Mouse (Mus musculus): ENCODE results near the gene Abhd4. TPM values are rescaled to one million over a fixed set of nuclear protein-coding genes. Genes with fewer than 3 reads are reported as not detected.

Gene Abhd4
- polyA plus RNA-seq, 1 experiment: 75.8 TPM

DNA sequence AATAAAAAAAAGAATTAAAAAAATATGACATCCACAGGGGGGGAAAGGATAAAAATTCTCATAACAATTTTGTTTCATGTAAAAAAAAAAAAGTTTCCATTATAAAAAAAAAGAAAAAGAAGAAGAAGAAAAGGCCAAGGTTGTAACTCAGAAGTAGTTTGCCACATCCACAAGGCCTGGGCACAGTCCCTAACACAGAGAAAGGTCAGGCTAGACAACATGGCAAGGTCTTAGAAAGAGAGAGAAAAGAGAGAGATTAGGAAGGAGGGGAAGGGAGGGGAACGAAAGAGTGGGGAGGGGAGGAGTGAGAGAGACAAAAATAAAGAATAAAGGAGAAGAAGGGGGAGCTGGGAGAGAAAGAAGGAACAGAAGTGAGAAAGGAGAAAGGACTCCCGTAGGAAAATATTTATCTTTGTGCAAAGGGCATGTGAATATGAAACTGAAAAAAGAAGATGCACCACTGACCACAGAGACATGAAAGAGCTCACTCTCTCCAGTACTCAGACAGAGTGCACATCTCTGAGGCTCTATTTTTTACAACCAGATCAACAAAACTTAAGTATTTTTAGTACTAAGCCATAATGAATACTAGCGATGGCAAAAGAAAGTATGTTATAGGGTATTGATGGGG is 18.1 kb downstream of the Abhd4 start:
- whole genome bisulfite sequencing: 66% methylated on average over 3 of the region's 3 CpGs
- no peak for DNase-seq
- Histone ChIP-seq H3K4me1 (ENCODE audit: control insufficient read depth, insufficient read depth, low read length) (no peaks in the 10 kb centered on the region), H3K27me3 (replicated peaks; ENCODE audit: control insufficient read depth, insufficient read depth, low read length) (no peaks in the 10 kb centered on the region), H3K4me3 (ENCODE audit: insufficient read depth, low read depth, low read length) (no peak overlapping the region), H3K27ac (ENCODE audit: insufficient read depth, low read depth, low read length) (no peak overlapping the region), H3K36me3 (ENCODE audit: control insufficient read depth, insufficient read depth, low read length) (no peaks in the 10 kb centered on the region; the same call in 1 of the 2 replicates)
- no peak for TF ChIP-seq CTCF (conservative IDR thresholded peaks at IDR 0.05; ENCODE audit: insufficient read depth, insufficient read length, low read depth, low read length)
- TF ChIP-seq POLR2A (IDR thresholded peaks at IDR 0.05; ENCODE audit: low read depth, low read length): no peak

DNA sequence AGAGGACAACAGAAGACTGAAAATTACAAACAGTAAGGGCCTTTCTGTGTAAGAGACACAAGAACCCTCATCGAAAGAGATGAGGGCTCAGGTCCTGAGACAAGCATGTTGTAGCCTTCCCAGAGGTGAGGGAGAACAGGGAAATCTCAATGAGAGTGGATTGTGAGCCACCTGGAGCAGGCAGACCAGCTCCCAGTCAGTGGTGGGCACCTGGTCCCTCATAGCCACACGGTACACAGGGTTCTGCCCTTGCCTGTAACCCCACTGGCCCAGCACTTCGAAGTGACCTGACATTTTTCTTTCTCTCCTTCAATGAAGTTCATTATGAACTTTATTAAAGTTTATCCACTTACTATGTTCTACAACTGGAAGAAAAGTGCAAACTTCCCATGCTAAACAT is 18.7 kb downstream of the Abhd4 start:
- 93% methylated on average over 3 of the region's 3 CpGs for WGBS
- no peak for TF ChIP-seq CTCF (conservative IDR thresholded peaks at IDR 0.05; ENCODE audit: insufficient read depth, insufficient read length, low read depth, low read length)
- no peak for TF ChIP-seq POLR2A (IDR thresholded peaks at IDR 0.05; ENCODE audit: low read depth, low read length)
- Histone ChIP-seq H3K27ac (ENCODE audit: insufficient read depth, low read depth, low read length) (no peak overlapping the region), H3K27me3 (replicated peaks; ENCODE audit: control insufficient read depth, insufficient read depth, low read length) (no peaks in the 10 kb centered on the region), H3K4me3 (ENCODE audit: insufficient read depth, low read depth, low read length) (no peak overlapping the region), H3K36me3 (ENCODE audit: control insufficient read depth, insufficient read depth, low read length) (no peaks in the 10 kb centered on the region; the same call in 1 of the 2 replicates), H3K4me1 (ENCODE audit: control insufficient read depth, insufficient read depth, low read length) (no peaks in the 10 kb centered on the region)
- no peak for DNase-seq

- no peak for DNase-seq
- Histone ChIP-seq H3K4me3 (ENCODE audit: insufficient read depth, low read depth, low read length) (no peak overlapping the region), H3K4me1 (ENCODE audit: control insufficient read depth, insufficient read depth, low read length) (no peaks in the 10 kb centered on the region), H3K27me3 (replicated peaks; ENCODE audit: control insufficient read depth, insufficient read depth, low read length) (no peaks in the 10 kb centered on the region), H3K27ac (ENCODE audit: insufficient read depth, low read depth, low read length) (no peak overlapping the region), H3K36me3 (ENCODE audit: control insufficient read depth, insufficient read depth, low read length) (no peaks in the 10 kb centered on the region)
- TF ChIP-seq POLR2A (IDR thresholded peaks at IDR 0.05; ENCODE audit: low read depth, low read length): no peak
- no peak for TF ChIP-seq CTCF (conservative IDR thresholded peaks at IDR 0.05; ENCODE audit: insufficient read depth, insufficient read length, low read depth, low read length)
- 96% methylated on average over 2 of the region's 2 CpGs for WGBS
Measured at GRCm38 (mm10) chr14:54276446-54276845, 22.5 kb downstream of the Abhd4 start.

- Histone ChIP-seq H3K36me3 (ENCODE audit: control insufficient read depth, insufficient read depth, low read length) (no peaks in the 10 kb centered on the region), H3K4me3 (ENCODE audit: insufficient read depth, low read depth, low read length) (no peak within 1 kb of the TSS), H3K4me1 (ENCODE audit: control insufficient read depth, insufficient read depth, low read length) (no peaks in the 10 kb centered on the region), H3K27ac (ENCODE audit: insufficient read depth, low read depth, low read length) (no peak within 1 kb of the TSS), H3K27me3 (replicated peaks; ENCODE audit: control insufficient read depth, insufficient read depth, low read length) (no peaks in the 10 kb centered on the region)
- TF ChIP-seq POLR2A (IDR thresholded peaks at IDR 0.05; ENCODE audit: low read depth, low read length): no peak
- TF ChIP-seq CTCF (conservative IDR thresholded peaks at IDR 0.05; ENCODE audit: insufficient read depth, insufficient read length, low read depth, low read length): no peak
- no peak for DNase-seq
- WGBS: 82% methylated on average over 1 of the region's 1 CpGs
Measured at GRCm38 (mm10) chr14:54284839-54285238, 30.9 kb downstream of the Abhd4 start, which contains the start of gene Olfr49. Gene Olfr49, minus strand, starts transcription at chr14:54284939.

- WGBS: 68% methylated on average over 5 of the region's 5 CpGs
- Histone ChIP-seq H3K27me3 (replicated peaks; ENCODE audit: control insufficient read depth, insufficient read depth, low read length) (no peaks in the 10 kb centered on the region), H3K36me3 (ENCODE audit: control insufficient read depth, insufficient read depth, low read length) (no peaks in the 10 kb centered on the region), H3K4me1 (ENCODE audit: control insufficient read depth, insufficient read depth, low read length) (peaks cover 3% of the 10 kb centered on the region; the same call in 1 of the 2 replicates), H3K27ac (ENCODE audit: insufficient read depth, low read depth, low read length) (no peak overlapping the region), H3K4me3 (ENCODE audit: insufficient read depth, low read depth, low read length) (no peak overlapping the region)
- peak; percentile 1 for DNase-seq
- no peak for TF ChIP-seq CTCF (conservative IDR thresholded peaks at IDR 0.05; ENCODE audit: insufficient read depth, insufficient read length, low read depth, low read length)
- no peak for TF ChIP-seq POLR2A (IDR thresholded peaks at IDR 0.05; ENCODE audit: low read depth, low read length)
Measured at GRCm38 (mm10) chr14:54300136-54300535, 46.1 kb downstream of the Abhd4 start.

- no peak overlapping the region for H3K27ac ChIP-seq (ENCODE audit: insufficient read depth, low read depth, low read length)
- H3K4me1 ChIP-seq (ENCODE audit: control insufficient read depth, insufficient read depth, low read length): peaks cover 3% of the 10 kb centered on the region; the same call in 1 of the 2 replicates
- no peak overlapping the region for H3K4me3 ChIP-seq (ENCODE audit: insufficient read depth, low read depth, low read length)
- H3K36me3 ChIP-seq (ENCODE audit: control insufficient read depth, insufficient read depth, low read length): no peaks in the 10 kb centered on the region
- WGBS: 79% methylated on average over 3 of the region's 3 CpGs
- H3K27me3 ChIP-seq (replicated peaks; ENCODE audit: control insufficient read depth, insufficient read depth, low read length): no peaks in the 10 kb centered on the region
- TF ChIP-seq CTCF (conservative IDR thresholded peaks at IDR 0.05; ENCODE audit: insufficient read depth, insufficient read length, low read depth, low read length): no peak
- no peak for TF ChIP-seq POLR2A (IDR thresholded peaks at IDR 0.05; ENCODE audit: low read depth, low read length)
- DNase-seq: no peak
Measured at GRCm38 (mm10) chr14:54300676-54301075, 46.7 kb downstream of the Abhd4 start.

GRCm38 (mm10) chr14:54311763-54312162 is 57.8 kb downstream of the Abhd4 start:
- Histone ChIP-seq H3K36me3 (ENCODE audit: control insufficient read depth, insufficient read depth, low read length) (no peaks in the 10 kb centered on the region), H3K27me3 (replicated peaks; ENCODE audit: control insufficient read depth, insufficient read depth, low read length) (no peaks in the 10 kb centered on the region), H3K27ac (ENCODE audit: insufficient read depth, low read depth, low read length) (no peak overlapping the region), H3K4me1 (ENCODE audit: control insufficient read depth, insufficient read depth, low read length) (no peaks in the 10 kb centered on the region), H3K4me3 (ENCODE audit: insufficient read depth, low read depth, low read length) (no peak overlapping the region)
- 22% methylated on average over 3 of the region's 3 CpGs for WGBS
- TF ChIP-seq POLR2A (IDR thresholded peaks at IDR 0.05; ENCODE audit: low read depth, low read length) (no peak), CTCF (conservative IDR thresholded peaks at IDR 0.05; ENCODE audit: insufficient read depth, insufficient read length, low read depth, low read length) (no peak)
- no peak for DNase-seq

Other genes starting within 250 kb of the Abhd4 start
- 773 and 775 TPM in 2 replicates for gene Dad1, start 84 bp upstream of the Abhd4 start, polyA plus RNA-seq (2012; rRNA removed)
- gene Olfr49, start 30.8 kb downstream of the Abhd4 start, polyA plus RNA-seq (2012; rRNA removed): not detected in 2 replicates
- gene Oxa1l, start 106.6 kb downstream of the Abhd4 start, polyA plus RNA-seq (2012; rRNA removed): 153 and 182 TPM in 2 replicates
- gene Slc7a7, start 163.6 kb downstream of the Abhd4 start, polyA plus RNA-seq (2012; rRNA removed): 454 and 464 TPM in 2 replicates
- 366 and 425 TPM in 2 replicates for gene Mrpl52, start 172.7 kb downstream of the Abhd4 start, polyA plus RNA-seq (2012; rRNA removed)
- 37.2 and 42.1 TPM in 2 replicates for gene Mmp14, start 177.4 kb downstream of the Abhd4 start, polyA plus RNA-seq (2012; rRNA removed)
- gene Lrp10, start 209.9 kb downstream of the Abhd4 start, polyA plus RNA-seq (2012; rRNA removed): 168 and 211 TPM in 2 replicates
- 0.23 and 0.30 TPM in 2 replicates for gene Rem2, start 221.9 kb downstream of the Abhd4 start, polyA plus RNA-seq (2012; rRNA removed)